Mouse (Mus musculus): Measurements from ENCODE around the gene Armc6.
"Not testable (repeated sequence)": the region's sequence is repeated elsewhere in the genome, so short reads cannot be mapped to it uniquely, and the experiment has no call there.

Armc6 gene

GRCm38 (mm10) chr8:70230837-70231236, 3.4 kb downstream of the Armc6 start:
- in situ Hi-C loops (cut with MboI, MseI): no loop called here

DNA sequence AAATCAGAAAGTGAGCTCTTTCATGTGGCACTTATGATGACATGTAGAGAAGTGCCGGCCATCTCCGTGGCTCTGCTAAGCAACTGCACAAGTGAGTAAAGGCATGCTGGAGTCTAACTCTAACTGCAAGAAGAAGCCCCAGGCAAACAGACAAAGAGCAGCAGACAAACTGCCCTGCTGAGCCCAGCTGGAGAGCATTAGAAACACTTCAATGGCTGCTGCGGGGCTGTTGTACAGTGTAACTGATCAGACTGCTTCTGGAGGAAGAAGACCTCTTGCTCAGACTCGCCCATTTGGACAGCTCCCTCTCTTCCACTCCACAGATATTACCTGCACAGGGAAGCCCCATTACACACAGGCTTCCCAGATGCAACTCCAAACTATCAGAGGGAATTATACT, 6.3 kb downstream of the Armc6 start:
- in situ Hi-C loops (cut with MboI, MseI): no loop called here

DNA sequence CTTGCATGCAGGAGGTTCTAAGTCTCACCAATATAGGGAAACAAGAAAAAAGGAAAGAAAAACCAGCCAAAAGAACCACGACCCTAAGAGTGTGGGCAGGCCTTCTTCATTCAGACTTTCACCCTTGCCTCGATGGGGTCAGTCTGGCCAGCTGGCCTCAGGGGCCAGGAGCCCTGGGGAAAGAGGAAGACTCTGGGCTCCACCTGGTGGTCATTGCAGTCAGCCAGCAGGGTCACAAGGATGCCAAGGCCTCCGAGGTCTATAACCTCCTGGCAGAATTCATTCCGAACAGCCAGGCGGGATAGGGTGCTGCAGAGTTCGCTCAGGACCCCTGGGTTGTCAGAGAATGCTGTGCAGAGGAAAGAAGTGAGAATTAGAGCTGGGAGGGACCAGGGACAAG, 10.9 kb downstream of the Armc6 start:
- in situ Hi-C loops (cut with MboI, MseI): no loop called here

DNA sequence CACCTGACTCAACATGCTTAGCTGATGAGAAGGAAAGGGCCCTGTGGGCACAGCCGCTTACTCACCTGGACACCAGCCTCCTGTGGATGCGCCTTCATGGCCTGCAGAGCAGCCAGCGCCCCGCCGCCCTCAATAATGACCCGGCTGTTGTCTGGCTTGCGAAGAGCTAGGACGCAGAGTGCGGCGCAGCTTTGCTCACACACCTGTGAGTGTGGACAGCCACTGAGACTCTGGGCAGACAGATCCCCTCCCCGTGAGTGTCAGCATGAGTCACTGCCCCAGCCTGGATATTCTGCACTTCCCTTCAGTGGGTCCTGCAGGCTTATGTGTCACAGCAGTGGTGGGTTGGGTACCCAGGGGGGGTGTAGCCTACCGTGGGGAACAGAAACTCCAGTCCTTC, 12.2 kb downstream of the Armc6 start:
- in situ Hi-C loops (cut with MboI, MseI): no loop called here

DNA sequence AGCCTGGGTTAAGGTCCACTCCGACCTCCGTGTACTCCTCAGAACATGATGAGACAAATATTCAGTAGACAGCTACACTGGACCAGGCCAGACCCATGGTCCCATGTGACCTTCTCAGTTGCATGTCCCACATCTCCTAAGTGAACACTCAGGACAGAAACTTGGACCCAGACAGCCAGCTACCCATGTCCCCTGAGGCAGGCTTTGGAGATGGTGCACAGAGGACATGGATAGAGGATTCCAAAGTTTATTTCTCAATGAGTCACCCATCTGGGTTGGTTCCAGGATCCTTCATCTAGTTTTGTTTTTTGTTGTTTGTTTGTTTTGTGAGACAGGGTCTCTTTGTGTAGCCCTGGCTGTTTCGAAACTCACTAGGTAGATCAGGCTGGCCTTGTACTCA, 13.4 kb downstream of the Armc6 start:
- in situ Hi-C loops (cut with MboI, MseI): no loop called here

- in situ Hi-C loops (cut with MboI, MseI): no loop called here
Measured at GRCm38 (mm10) chr8:70220236-70220840, 13.9 kb downstream of the Armc6 start.

DNA sequence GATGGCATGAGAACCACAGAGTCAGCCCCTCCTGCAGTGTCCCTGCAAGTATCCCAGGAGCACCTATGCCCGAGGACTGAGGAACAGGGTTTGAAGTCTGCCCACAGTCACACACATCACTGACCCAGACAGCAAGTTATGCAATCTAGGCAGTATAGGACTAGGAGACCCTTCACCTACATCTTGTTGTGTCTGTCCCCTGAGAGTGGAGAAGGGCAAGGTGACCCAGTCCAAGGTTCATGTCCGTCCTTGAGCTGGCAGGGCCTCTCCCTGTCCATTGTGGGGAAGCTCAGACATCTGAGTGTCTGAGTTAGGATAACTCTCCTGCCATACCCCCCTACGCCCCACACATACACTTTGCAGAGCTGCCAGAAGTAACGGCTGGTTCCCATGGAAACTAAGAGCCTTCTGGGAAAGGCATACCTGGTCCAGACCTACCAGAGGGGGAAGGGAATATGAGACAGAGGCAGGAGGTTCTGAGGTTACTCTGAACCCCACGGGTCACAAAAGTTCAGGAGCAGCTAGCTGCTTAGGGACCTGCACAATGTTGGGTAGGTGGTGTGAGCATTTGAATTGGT, 15.1 kb downstream of the Armc6 start:
- in situ Hi-C loops (cut with MboI, MseI): no loop called here

DNA sequence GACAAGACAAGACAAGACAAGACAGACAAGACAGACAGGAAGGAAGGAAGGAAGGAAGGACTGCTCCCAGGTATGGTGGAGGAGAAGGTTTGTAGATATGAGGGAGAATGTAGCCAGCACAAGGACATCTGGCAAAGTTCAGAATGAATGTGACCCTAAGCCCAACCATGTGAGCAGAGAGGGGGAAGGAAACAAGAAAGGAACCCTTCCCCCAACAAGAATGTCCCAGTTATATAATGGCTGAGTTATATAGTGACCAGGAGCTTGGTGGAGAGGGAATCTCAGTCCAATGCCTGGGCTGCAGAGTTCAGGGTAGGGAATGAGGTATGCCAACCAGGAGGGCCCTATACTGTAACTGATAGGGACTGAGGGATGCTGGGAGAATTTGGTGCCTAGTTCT, 16.8 kb downstream of the Armc6 start:
- in situ Hi-C loops (cut with MboI, MseI): no loop called here

DNA sequence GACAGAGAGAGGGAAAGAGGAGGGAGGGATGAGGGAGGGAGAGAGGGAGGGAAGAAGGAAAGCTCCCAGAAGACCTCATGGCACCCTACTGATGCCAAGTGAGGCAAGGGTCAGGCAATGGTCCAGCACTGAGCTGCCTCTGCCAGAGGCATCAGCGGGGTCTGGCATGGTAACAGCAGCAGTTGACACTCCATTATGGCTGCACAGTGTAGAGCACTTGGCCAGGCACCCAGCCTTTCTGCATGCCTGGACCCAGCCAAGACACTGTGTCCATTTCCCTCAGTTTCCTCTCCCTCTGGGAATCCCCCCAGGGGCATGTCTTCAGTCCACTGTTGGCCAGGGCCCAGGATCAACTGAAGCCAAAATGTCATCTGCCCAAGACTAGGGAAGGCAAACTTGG, 17.7 kb downstream of the Armc6 start:
- in situ Hi-C loops (cut with MboI, MseI): no loop called here

GRCm38 (mm10) chr8:70216161-70216560, 18.1 kb downstream of the Armc6 start:
- in situ Hi-C loops (cut with MboI, MseI): not testable (repeated sequence)

GRCm38 (mm10) chr8:70215092-70215491, 19.2 kb downstream of the Armc6 start:
- in situ Hi-C loops (cut with MboI, MseI): no loop called here

DNA sequence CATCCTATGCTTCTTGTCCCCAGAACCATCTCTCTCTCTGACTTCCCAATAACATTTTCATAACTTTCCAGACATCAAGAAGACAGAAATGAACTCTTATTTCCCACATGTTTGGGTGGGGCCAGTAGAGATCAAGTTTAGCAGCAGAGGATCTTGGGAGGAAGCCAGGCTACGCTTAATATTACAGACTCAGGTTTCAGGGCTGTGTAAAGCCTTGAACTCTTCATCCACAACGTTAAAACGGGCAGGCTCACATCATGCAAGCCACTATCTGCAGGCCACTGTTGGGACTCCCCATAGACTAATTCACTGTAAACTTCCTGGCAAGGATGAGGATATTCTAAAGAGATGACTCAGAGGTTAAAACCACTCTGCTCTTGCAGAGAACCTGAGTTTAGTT, 19.9 kb downstream of the Armc6 start:
- in situ Hi-C loops (cut with MboI, MseI): no loop called here

DNA sequence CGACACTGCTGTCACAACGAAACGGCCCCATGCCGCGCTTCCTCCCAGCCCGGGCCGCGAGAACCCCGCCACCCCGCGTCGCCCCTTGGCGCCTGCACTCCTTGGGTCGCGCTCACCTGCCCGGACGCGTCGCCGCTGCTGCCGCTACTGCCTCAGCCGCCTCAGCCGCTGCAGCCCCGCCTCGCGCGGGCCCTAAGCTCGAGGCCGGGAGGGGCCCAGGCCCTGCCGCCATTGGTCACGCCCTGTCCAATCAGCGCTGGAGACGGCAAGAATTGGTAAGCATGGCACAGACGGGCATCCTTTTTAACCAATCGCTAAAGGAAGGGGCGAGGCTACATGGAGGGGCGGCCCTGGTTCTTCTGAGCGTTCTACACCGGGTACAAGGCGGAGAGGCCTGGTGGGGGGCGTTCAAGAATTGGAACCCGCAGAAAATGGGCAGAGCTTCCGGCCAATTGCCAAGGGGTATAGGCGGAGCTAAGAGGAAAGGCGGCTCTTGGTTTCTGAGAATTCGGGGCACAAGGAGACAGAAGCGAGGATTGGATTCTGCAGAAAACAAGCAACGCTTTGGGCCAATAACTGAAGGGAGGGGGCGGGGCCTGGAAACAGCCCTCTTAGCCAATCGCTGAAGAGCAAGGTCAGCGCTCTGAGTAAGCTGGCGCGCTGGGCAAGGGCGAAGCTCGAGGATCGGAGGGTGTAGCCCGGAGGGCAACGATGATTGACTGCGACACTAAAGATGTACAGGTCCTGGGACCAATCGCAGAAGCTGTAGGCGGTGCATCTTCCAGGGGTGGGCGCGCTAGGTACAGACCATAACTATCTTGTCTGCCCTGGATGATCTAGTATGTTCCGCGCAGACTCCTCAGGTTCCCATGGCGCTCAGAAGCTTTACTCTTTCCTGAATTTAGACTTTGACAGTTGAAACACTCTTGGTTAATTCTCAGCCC, 21.9 kb downstream of the Armc6 start, which contains the start of gene Slc25a42:
Gene Slc25a42 (minus strand): TSS at position 194 of the 944 bp plus-strand sequence.
- in situ Hi-C loops (cut with MboI, MseI): no loop called here

DNA sequence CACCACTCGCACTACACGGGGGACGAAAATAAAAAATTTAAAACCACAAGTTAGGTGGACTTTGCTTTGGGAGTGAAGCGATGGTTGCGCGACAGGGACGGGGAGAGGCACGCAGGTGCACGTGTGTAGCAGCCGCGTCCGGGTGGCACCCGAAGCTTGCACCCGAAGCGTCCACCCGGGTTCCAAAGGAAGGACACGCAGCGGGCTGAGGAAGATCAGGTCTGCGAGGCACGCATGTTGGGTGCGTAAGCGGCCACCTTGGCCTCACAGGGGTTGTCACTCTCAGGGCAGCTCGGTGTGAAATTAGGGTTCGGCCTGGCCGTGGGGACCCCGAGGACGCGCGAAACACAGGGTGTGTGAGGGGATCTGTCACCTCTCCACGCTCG, 22.5 kb downstream of the Armc6 start:
- in situ Hi-C loops (cut with MboI, MseI): no loop called here

DNA sequence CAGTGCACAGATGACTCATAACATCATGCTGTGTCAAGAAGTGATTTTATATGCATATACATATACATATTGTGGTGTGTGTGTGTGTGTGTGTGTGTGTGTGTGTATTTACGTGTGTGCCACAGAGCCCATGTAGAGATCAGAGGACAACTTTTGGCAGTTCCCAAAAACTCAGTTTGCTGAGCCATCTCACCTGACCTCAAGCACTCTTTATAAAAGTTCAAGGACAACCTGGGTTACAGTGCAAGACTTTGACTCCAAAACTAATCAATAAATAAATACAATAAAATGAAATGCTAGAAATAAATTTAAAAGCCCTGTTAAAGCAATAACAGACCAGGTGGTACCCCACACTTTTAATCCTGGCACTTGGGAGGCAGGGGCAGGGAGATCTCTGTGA, 23.0 kb downstream of the Armc6 start:
- in situ Hi-C loops (cut with MboI, MseI): no loop called here

DNA sequence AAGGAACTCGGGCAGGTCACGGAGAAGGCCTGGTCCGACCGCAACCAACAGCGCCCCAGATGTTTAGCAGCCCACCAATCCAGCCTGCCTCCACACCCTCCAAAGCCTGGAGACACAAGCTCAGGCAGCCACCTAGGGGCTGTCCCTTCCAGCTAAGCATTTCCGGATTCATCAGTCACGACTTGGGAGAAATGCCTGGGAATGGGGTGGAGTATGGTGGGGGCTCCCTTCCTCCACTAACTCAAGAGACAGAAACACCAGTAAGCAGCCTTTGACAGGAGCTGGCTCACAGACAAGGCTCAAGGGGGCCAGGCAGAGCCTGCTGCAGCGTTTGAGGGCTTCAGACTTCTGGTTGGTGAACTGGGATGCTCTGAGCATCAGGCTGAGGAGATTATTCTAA, 23.7 kb downstream of the Armc6 start:
- in situ Hi-C loops (cut with MboI, MseI): no loop called here

- in situ Hi-C loops (cut with MboI, MseI): no loop called here
Measured at GRCm38 (mm10) chr8:70208130-70208529, 26.1 kb downstream of the Armc6 start.

DNA sequence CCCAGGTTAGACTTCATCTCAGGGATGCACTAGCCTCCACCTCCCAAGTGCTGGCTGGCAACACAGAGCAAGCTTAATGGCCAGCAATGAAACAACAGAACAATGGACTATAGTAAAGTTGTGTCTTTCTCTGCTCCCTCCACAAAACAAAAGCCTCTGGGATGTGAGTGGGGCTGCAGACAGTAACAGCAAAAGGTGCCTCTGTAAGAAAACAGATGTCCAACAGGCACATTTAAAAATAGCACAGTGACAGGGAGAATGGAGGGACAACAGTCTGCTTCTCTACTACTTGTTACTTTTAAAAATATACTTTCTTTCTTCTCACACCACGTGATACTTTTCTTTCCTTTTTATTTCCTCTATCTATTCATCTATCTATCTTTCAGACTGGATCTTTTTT, 29.5 kb downstream of the Armc6 start:
- in situ Hi-C loops (cut with MboI, MseI): no loop called here

GRCm38 (mm10) chr8:70203072-70203471, 31.2 kb downstream of the Armc6 start:
- in situ Hi-C loops (cut with MboI, MseI): no loop called here

DNA sequence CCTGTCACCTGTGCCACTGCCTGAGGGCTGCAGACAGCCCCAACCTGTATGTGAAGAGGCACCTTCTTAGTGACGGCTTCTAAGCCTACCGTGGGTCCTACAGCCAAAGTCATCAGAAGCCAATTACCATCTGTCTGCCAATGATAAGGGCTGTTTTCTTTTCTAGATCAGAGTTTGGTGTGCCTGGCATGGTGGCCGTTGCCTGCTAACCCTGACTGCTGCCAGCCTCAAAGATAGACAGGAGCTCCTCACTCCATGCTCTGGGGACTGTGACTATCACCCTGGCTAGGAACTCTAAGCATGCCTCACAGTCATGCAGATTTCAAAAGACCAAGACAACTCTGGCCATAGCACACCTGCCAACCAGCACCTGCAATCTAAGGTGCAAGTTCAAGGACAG, 32.8 kb downstream of the Armc6 start:
- in situ Hi-C loops (cut with MboI, MseI): no loop called here

GRCm38 (mm10) chr8:70200098-70200681, 34.1 kb downstream of the Armc6 start:
- in situ Hi-C loops (cut with MboI, MseI): no loop called here

DNA sequence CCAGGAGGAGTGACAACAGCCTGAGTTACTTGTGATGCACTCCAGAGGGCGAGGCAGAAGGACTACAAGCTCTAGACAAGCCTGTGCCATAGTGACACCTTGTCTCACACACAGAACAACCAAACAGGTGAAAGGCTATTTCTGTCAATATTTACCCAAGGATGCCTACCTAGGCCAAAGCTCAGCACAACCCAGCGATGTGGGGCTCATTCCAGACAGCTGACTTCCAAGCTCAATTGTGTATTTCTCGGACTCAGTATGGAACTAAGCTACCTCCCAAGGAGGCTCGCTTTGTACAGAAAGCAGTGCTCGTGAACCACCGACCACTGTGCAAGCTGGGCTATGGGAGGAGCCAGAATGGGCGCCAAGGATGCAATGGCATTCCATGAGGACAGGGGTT, 36.7 kb downstream of the Armc6 start:
- in situ Hi-C loops (cut with MboI, MseI): no loop called here

Measured in T-helper 1 cell (primary cell).